Mouse (Mus musculus) adrenal gland, postnatal 4 days (tissue): ENCODE measurements around the gene Trim47. TPM values are rescaled to one million over a fixed set of nuclear protein-coding genes. Genes with fewer than 3 reads are reported as not detected.

Experiments
- DNase-seq, 2 experiments: peaks; one replicate each; pipeline ENCODE4 v3.0.0; 2021 to 2022; ENCODE audit warnings: low spot score in 2 of 2, mixed read lengths in 2 of 2
- long read RNA-seq, 2 experiments: library from polyadenylated mRNA; stranded (forward); transcript quantifications; one replicate each; pipeline ENCODE4 v2.0.0; 2021
- total RNA-seq, 2 experiments: library from RNA; stranded (reverse); gene quantifications; 2 replicates each; pipeline ENCODE4 v1.2.3; 2021

The Trim47 gene
- 10 to 100 TPM; 21.3 to 23.9 TPM for total RNA-seq
- long read RNA-seq, experiment 1, transcript Trim47-202 (6 exons, 2,192 nt), result major isoform, 23 of 41 reads
- long read RNA-seq, experiment 1, transcript Trim47-201 (6 exons, 2,204 nt), result minor isoform, 12 of 41 reads
- long read RNA-seq, experiment 1, partial matches to known transcripts, result 2 of 41 reads
- long read RNA-seq, experiment 1, other reads (novel, unspliced or antisense), result 3 of 41 reads
- long read RNA-seq, experiment 2, transcript Trim47-201 (6 exons, 2,204 nt), result minor isoform, 22 of 86 reads
- long read RNA-seq, experiment 2, transcript Trim47-202 (6 exons, 2,192 nt), result major isoform, 45 of 86 reads
- long read RNA-seq, experiment 2, partial matches to known transcripts, result 1 of 86 reads
- long read RNA-seq, experiment 2, other reads (novel, unspliced or antisense), result 16 of 86 reads

DNA sequence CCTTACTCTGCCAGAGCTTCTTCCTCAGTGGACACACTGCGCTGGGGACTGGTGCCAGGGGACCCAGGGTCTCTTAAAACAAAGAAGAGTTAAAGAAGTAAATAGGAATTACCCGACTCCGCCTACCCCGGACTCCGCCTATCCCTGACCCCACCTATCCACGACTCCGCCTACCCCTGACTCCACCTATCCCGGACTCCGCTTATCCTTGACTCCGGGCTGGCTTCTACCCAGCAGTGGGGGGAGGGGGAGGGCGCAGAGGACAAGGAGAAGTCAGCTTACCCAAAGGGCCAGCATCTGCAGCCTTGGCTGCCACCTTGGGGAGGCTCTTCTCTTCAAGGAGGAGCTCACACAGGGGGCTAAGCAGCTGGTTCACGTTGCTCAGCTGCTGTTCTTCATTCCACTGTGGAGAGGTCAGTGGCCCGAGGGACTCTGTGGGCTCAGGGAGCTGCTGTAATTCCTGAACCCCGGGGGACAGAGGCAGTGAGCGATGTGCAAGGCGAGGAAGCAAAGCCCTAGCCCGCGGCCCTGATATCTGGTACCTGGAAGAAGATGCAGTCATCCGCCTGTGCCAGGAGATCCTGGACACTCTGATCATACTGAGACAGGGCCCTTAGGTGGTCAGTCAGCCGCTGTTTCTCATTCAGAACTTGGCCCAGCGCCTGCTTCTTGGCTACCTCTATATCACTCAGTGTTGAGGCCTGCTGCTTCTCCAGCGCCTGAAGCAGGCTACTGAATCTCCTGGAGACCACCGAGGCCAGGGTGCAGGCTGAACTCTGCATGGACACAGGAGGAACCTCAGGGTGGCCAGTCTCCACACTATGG, at the start of gene Trim47:
Gene Trim47 (minus strand): TSS at position 55 of the 825 bp plus-strand sequence.
- peak; percentile 73 to 82 for DNase-seq

DNA sequence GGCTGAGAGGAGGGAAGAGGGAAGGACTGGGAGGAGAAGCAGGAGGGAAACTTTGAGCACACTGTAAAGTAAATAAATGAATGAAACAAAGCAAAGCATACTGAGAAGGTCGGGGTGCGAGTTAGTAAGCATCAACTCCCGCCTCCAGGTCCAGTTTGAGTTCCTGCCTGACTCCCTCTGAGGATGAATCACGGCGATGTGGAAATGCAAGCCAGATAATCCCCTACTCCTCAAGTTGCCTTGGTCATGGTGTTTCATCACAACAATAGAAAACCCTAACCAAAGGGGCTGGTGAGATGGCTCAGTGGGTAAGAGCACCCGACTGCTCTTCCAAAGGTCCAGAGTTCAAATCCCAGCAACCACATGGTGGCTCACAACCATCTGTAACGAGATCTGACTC, 49.0 kb upstream of the Trim47 start:
- no peak for DNase-seq

DNA sequence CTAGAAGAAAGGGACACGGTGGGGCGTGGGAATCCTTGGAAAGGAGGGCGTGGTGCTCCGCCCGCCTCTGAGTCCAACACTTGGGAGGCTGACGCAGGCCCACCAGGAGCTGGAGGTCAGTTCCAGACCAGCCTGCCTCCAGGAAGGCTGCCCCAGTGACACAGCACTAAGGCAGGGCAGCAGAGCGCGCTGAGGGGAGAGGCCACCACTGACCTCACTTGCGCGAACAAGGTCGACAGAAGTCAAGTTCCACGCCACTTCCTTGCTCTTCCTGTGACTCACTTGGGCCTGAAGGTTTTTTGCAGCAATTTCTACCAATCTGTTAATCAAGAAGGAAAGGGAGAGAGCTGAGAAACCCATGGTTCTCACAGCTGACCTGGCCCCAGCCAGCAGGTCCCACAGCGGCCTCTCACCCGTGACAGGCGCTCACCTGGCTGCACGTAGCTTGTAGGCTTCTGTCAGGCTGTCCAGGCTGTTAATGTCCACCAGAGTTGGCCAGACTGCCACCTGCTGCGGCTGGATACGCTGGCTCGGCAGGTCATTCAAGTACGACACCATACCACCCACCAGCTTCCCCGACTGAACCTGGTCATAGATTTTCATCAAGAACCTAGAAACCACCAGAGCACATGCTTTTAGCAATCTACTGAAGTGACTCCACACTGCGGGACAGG, 47.9 kb upstream of the Trim47 start:
- DNase-seq, result peak in 1 of 2 experiments; percentile 41

DNA sequence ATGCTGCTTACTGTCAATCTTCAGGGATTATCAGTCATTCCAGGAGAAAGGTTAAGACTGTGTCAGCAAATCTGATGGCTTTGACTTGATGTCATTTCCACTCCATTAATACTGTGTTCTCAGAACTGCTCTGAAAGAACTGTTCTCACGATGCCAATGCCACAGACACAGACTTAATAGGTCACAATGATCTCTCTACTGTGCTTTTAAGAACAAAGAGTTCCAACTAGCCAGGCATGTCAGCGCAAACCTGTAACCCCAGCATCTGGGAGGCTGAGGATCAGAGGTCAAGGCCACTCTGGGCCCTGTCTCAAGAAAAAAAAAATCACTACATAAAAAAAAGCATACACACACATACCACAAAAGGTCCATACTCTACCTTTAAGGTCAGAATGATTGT, 44.9 kb upstream of the Trim47 start:
- DNase-seq, result no peak

DNA sequence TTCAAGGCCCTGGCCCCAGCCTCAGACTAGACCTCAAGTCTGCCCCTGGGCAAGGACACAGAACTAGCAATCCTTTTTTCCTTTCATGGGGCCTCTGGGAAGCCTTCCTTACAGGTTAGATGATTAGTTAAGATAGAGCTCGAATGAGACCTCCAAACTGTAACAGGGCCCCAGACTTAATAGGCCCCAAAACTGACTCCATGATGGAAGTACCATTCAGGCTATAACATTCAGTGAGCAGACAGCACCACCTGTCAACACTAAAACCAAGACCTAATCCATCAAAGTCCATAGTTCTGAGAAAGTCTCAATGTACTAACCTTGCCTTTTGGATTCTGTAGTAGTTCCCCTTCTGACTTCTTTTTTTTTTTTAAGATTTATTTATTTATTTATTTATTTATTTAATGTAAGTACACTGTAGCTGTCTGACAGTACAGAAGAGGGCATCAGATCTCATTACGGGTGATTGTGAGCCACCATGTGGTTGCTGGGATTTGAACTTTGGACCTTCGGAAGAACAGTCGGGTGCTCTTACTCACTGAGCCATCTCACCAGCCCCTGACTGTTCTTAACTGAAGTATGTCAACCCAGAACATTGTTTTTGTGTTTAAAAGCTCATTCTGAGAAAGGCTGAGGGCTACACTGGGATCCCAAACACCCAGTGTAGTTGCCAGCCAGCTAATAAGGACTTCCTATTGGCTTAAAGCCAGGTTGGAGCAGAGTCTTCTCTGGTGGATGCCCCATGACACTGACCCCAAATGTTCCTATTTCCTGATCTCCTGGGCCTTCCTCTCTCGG, 43.2 kb upstream of the Trim47 start:
- DNase-seq, result no peak

DNA sequence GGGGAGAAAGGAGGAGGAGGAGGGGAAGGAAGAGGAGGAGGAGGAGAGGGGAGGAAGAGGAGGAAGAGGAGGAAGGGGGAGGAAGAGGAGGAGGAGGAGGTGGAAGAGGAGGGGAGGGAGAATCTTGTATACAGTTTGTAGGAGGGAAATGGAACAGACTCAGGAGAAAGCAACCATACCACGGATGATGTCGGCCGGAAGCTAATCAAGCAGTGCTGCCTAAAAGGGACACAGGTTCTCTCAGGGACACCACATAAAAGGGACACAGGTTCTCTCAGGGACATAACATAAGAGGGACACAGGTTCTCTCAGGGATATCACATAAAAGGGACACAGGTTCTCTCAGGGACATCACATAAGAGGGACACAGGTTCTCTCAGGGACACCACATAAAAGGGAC, 42.2 kb upstream of the Trim47 start:
- DNase-seq, result no peak

DNA sequence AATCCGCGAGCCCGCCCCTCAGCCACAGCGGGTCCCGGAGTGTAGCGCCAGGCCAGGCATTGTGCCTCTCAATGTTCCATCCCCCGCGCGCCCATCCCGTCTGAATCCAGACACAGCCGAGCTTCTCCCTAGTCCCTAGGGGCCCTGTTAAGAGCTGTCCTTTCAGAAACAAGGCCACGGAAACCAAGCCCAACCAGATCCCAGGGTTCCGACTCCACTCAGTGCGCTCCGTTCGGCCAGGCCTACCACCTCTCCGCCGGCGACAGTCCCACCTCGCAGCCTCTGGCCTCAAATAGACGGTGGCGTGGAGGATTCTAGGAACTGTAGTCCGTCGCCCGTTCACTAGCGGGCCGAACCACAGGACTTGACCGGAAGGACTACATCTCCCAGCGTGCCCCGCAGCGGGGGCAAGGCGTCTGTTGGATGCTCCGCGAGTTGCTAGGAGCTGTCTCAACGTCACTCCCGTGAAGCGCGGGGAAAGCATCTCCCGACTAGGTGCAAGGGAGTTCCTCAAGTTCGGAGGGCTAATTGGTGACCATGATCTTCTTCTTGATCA, 41.0 kb upstream of the Trim47 start, which contains the start of gene Fbf1:
Gene Fbf1 (minus strand): TSS at position 283 of the 556 bp plus-strand sequence.
- DNase-seq, result peak; percentile 74 to 88

DNA sequence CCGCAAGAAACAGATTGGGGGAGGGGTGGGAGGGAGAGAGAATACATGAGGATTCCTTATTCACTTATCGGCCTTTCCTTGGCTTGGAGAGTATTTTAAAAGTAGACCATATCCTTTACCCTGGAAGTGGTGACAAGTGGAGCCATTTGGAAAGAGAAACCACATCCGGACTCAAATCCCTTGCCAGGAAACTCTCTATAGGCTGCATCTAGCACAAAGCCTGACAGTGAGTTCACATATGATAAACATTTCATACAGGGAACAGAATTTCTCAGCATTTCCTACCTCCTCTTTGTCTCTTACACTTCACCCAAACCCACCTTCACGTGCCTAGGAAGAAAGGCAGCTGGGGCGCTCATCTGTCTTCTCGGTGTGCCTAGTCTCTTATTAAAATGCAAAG, 40.2 kb upstream of the Trim47 start:
- DNase-seq, result no peak

DNA sequence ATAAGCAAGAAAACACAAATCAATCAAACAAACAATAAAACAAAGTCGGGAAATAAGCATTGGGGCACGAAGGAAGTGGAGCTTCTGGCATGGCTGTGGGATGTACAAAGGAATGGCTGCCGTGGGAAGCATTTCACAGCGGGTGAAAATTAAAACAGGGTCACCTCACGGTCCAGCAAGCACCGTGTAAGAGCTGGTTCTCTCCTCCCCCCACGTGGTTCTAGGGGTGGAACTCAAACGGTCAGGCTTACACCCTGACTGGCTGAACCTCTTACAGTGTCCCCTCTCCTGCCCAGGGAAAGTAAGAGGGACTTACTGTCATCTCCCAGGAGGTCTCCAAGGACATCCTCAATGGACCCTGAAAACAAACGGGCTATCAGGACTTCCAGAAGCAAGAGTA, 36.0 kb upstream of the Trim47 start:
- no peak for DNase-seq

DNA sequence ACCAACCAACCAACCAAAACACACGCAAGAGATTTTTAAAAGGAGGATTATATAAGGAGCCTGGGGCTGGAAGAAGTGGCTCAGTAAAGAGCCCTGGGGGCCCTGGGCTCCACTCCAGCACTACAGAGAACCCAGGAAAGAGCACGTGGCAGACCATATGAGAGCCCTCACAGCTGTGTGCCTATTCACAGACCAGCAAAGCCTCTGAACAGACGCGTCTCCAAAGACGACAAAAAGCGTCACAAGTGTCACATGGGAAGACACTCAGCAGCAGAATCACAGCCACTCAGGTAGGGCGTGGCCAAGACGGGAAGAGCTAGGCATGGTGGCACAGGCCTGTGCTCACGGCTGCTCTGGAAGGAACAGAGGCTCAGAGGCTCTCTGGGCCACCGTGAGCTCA, 35.1 kb upstream of the Trim47 start:
- no peak for DNase-seq

DNA sequence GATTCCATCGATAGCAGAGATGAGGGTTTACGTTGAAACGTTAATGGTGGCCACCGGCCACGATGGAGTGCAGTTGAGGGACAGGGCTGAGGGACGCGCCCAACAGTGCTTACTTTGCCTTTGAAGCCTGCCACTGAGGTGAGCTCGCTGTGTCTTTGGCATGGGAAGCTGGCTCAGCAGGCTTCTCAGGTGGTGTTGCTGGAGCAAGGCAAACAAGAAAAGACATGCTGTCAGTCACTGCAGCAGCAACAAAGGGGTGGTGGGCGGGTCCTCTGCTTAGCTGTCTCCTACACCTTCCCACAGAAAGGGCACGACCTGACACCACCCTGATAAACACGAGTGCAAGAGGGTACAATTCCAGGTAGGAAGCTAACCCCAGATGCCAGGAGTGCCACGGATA, 34.3 kb upstream of the Trim47 start:
- no peak for DNase-seq

DNA sequence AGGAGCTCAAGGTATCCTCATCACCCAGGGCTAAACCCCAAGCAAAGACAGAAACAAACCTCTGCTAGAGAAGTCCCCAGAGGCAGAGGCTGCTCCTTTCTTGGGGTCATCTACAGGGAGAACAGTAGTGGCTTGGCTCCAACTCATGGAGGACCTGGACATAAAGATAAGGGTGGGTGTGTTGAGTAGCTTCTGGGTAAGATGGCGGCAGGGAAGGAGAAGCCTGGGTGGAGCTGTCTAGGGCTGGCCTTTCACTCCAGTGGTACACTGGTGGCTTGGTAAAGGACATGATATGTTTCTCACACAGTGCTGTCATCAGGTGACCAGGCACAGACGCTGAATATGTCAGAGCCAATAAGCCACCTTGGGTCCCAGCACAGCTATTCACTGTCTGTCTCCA, 23.9 kb upstream of the Trim47 start:
- no peak for DNase-seq

DNA sequence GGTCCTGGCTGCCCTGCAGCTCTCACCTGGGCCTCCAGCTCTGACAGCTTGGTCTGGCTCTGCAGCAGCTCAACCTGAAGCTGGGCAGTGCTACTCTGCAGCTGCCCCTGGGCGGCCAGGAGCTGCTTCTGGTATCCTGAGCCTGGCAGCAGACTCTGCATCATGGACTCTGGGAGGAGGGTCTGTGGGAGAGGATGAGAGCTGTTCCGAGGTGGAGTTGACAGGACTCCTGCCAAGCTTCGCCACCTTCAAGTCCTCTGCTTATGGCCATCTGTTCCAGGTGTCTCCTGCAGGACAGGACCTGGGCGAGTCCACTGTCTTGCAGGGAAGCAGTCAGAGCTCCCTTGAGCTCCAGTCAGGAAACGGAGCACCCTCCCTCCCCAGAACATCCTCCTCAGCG, 22.3 kb upstream of the Trim47 start:
- no peak for DNase-seq

DNA sequence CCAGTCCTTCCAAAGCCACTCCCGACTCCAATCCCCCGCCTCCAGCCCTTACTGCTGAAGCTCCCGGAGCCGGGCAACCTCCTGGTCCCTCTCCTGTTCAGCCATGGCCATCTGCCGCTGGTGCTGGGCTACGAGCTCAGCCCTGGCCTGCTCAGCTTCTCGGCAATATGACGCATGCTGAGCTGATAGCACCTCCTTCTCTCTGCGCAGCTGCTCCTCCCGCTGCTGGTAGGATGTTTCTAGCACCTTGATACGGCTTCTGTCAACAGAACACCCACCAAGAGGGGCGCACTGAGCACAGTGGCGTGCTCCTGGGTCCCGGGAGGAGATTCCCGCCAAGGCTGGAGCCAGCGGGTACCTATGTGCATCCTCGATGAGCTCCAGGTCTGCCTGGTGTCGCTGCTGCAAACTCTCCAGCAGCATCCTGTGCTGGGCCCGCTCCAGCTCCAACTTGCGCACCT, 21.8 kb upstream of the Trim47 start:
- no peak for DNase-seq

DNA sequence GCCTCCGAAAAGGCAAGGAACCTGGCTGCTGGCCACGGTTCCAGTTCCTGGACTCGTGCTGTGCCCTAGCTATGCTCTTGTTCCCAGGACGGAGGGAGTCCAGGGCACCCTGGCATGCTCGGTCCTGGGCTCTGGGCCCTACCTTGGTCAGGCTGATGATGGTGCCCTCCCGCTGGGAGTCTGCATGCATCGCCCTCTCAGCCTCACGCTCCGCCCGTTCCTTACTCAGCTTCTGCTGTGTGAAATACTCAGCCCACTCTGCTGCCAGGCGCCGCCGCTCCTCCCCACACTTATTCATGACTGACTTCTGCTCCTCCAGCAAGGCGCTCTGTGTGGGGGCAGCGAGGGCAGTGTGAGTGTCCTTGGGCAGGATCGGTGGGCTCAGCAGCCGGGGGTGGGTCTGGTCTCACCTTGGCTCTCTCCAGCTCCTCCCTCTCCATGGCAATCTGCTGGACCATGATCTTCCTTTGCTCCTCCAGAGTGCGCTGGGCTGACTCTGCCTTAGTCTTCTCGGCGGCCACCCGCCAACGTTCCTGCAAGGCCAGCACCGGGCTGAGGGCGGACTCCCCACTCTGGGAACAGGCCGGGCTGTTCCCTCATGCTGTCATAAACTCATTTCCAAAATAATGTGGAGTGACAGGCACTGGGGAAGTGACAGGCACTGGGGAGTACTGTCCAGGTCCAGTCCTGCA, 19.4 kb upstream of the Trim47 start:
- DNase-seq, result no peak

DNA sequence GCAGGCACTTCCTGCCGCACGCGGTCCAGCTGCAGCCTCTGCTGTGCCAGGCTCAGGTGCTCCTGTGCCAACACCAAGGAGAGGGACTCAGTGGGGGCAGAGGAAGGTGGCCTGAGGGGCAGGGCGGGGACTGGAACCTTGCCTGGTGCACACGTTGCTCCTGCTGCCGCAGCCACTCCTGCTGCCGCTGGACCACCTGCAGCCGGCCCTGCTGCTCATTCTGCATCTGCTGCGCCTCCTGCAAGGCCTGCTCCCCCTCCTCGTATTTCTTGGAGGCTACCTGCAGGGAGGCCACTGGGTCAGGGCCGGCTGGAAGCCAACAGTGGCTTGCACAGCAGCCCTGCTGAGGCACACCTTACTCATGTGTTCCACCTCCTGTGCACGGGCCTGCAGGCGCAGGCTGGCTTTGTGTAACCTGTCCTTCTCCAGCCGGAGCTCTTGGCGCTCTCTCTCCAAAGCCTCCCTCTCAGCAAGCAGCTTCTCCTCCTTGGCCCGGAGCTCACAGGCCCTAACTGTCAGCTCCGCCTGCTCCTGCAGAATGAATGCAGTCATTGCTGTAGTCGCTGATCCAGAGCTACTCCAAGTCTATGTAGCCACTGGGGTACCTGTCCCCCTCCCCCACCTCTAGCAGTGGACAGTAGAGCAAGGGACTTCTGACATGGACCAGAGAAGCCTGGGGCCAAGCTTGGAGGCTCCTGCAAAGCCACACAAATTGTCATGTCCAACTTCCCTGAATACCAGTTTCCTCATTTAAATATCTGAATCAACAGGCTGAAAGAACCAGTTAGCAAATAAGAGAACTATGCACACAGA, 18.7 kb upstream of the Trim47 start:
- DNase-seq, result no peak

DNA sequence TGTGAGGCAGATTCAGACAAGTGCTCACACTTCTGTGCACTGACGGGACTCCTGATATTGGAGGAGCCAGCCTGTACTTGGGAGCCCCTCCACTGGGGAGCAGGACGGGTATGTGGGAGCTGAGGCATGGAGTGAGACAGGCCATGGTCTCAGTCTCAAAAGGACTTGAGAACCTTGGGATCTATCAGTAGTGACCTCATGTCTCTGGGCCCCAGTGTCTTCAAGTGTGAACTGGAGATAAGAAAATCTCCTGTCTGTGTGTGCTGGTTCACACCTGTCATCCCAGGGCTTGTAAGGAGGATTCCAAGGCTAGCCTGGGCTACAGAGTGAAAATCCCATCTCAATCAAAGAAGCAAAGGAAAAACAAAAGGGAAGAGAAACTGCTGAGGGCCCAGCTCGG, 16.5 kb upstream of the Trim47 start:
- DNase-seq, result no peak

DNA sequence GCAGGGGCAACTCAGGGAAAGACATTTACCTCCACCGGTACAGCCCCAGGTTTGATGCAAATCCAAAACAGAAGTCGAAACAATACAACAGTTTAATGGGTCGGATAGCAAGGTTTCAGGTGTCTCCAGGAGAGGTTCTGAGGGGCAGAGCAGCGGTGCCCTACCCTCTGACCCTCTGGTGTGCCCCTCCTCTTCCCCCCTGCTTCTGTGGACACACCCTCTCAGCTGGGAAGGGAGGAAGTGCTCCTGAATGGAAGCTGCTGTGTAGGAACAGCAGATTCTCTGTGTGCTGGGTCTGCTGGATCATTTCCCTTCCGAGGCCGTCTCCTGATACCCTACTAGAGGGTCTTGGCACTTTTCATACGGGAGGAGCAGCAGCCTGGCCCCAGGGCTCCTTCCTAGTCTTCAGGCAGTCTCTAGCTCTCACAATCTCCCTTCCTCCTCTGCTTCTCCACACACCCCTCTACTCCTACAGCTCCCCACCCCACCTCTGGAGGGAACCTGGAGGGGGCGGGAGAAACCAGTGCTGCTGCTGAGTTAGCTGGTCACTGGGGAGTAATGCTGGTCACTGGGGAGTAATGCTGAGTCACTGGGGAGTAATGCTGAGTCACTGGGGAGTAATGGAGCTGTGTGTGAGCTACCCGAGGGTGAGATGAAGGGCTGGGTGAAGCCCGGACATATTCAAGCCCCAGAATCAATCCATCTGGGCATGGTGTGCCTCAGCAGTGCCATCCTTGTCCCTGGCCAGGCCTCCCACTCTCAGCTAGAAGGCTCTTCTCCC, 15.4 kb upstream of the Trim47 start:
- DNase-seq, result no peak
